Mouse (Mus musculus) neural tube, embryonic 11.5 days (tissue): ENCODE measurements around the gene Git1. TPM values are rescaled to one million over a fixed set of nuclear protein-coding genes. Genes with fewer than 3 reads are reported as not detected.

ENCODE experiments used
- ATAC-seq: fragments of 200-750 bp; cut with Nextera tagmentation; 2 replicates; pipeline ENCODE4 v1.8.0; 2017; ENCODE audit warnings: moderate number of reproducible peaks, mild to moderate bottlenecking, moderate TSS enrichment, moderate library complexity; ENCODE audit not compliant: insufficient read depth, low FRiP score, low TSS enrichment
- DNase-seq: peaks from one replicate; pipeline ENCODE4 v3.0.0-alpha.2; 2015; ENCODE audit warnings: low spot score
- H3K27ac ChIP-seq: fragments of 300-500 bp; sonication (generic); 2 replicates; pipeline ENCODE4 v1.5.1; 2014; ENCODE audit warnings: low read depth, mild to moderate bottlenecking, low read length
- H3K27me3 ChIP-seq: fragments of 300-500 bp; sonication (generic); 2 replicates; pipeline ENCODE4 v1.6.1; 2014; ENCODE audit warnings: mild to moderate bottlenecking, low read length, mixed read lengths; ENCODE audit not compliant: control insufficient read depth, insufficient read depth
- H3K36me3 ChIP-seq: fragments of 300-500 bp; sonication (generic); 2 replicates; pipeline ENCODE4 v1.6.1; 2014; ENCODE audit warnings: mild to moderate bottlenecking, low read length, moderate library complexity, mixed read lengths; ENCODE audit not compliant: control insufficient read depth, insufficient read depth
- H3K4me1 ChIP-seq: fragments of 300-500 bp; sonication (generic); 2 replicates; pipeline ENCODE4 v1.6.1; 2014; ENCODE audit warnings: low read length, mixed read lengths; ENCODE audit not compliant: control insufficient read depth, insufficient read depth
- H3K4me2 ChIP-seq: fragments of 300-500 bp; sonication (generic); 2 replicates; pipeline ENCODE4 v1.6.1; 2014; ENCODE audit warnings: low read depth, mild to moderate bottlenecking, moderate library complexity
- H3K4me3 ChIP-seq: fragments of 300-500 bp; sonication (generic); 2 replicates; pipeline ENCODE4 v1.5.1; 2014; ENCODE audit warnings: low read depth, low read length
- H3K9ac ChIP-seq: fragments of 300-500 bp; sonication (generic); 2 replicates; pipeline ENCODE4 v1.6.1; 2014; ENCODE audit warnings: mild to moderate bottlenecking, low read length
- H3K9me3 ChIP-seq: fragments of 300-500 bp; sonication (generic); 2 replicates; pipeline ENCODE4 v1.6.1; 2016; ENCODE audit warnings: low read length; ENCODE audit not compliant: control insufficient read depth
- WGBS: fragments of 180-500 bp; shearing (Covaris S2); extraction: QIAGEN DNeasy Blood & Tissue Kit; methylation state at CpG from one replicate; pipeline ENCODE4 v1.1.7; 2014; 5-methylcytosine and 5-hydroxymethylcytosine counted together
- polyA plus RNA-seq: library from polyadenylated mRNA; unstranded; fragments of >200 nt; fragmentation: Nextera tagmentation; extraction: Ambion mirVana; gene quantifications from 2 replicates; pipeline ENCODE4 v1.2.1, GENCODE M21; 2014

Gene Git1
- polyA plus RNA-seq, 1 experiment from 2014 or later = 18.7 TPM

- no peak for ATAC-seq
- H3K4me3 ChIP-seq = no peak overlapping the region
- no peak overlapping the region for H3K27ac ChIP-seq
- peaks cover 9% of the 10 kb centered on the region for H3K4me1 ChIP-seq
- H3K27me3 ChIP-seq = no peaks in the 10 kb centered on the region
- peaks cover 29% of the 10 kb centered on the region for H3K36me3 ChIP-seq
- no peak overlapping the region for H3K9ac ChIP-seq
- DNase-seq = no peak
- no peak overlapping the region for H3K4me2 ChIP-seq
- no peaks in the 10 kb centered on the region for H3K9me3 ChIP-seq
- WGBS = 93% methylated on average over 4 of the region's 4 CpGs
Measured at GRCm38 (mm10) chr11:77501971-77502370, 8.6 kb downstream of the Git1 start.

GRCm38 (mm10) chr11:77502481-77502880, 9.1 kb downstream of the Git1 start:
- no peak overlapping the region for H3K9ac ChIP-seq
- no peak for ATAC-seq
- no peak overlapping the region for H3K4me2 ChIP-seq
- DNase-seq = no peak
- no peaks in the 10 kb centered on the region for H3K27me3 ChIP-seq
- peaks cover 30% of the 10 kb centered on the region for H3K36me3 ChIP-seq
- WGBS = 88% methylated on average over 6 of the region's 6 CpGs
- peaks cover 5% of the 10 kb centered on the region for H3K4me1 ChIP-seq
- H3K27ac ChIP-seq = no peak overlapping the region
- no peaks in the 10 kb centered on the region for H3K9me3 ChIP-seq
- H3K4me3 ChIP-seq = no peak overlapping the region

- 66% methylated on average over 3 of the region's 3 CpGs for WGBS
- Histone ChIP-seq H3K4me3 (no peak overlapping the region), H3K4me1 (0 out of 2 replicates have a peak, but pooled peaks cover 2% of the 10 kb centered on the region), H3K4me2 (no peak overlapping the region), H3K27ac (no peak overlapping the region), H3K36me3 (peaks cover 30% of the 10 kb centered on the region), H3K9ac (no peak overlapping the region), H3K9me3 (no peaks in the 10 kb centered on the region), H3K27me3 (no peaks in the 10 kb centered on the region)
- ATAC-seq (no peak), DNase-seq (no peak)
Measured at GRCm38 (mm10) chr11:77503511-77503910, 10.1 kb downstream of the Git1 start.

GRCm38 (mm10) chr11:77504377-77504776, 11.0 kb downstream of the Git1 start:
- Histone ChIP-seq H3K27ac (no peak overlapping the region), H3K4me2 (no peak overlapping the region), H3K36me3 (peaks cover 27% of the 10 kb centered on the region), H3K4me1 (0 out of 2 replicates have a peak, but pooled peaks cover 2% of the 10 kb centered on the region), H3K27me3 (no peaks in the 10 kb centered on the region), H3K9ac (no peak overlapping the region), H3K9me3 (no peaks in the 10 kb centered on the region), H3K4me3 (no peak overlapping the region)
- DNase-seq (no peak), ATAC-seq (no peak)
- 95% methylated on average over 19 of the region's 19 CpGs for WGBS

GRCm38 (mm10) chr11:77505291-77505980, 12.1 kb downstream of the Git1 start:
- no peak overlapping the region for H3K9ac ChIP-seq
- WGBS = 93% methylated on average over 22 of the region's 22 CpGs
- no peaks in the 10 kb centered on the region for H3K27me3 ChIP-seq
- ATAC-seq (no peak), DNase-seq (no peak)
- peaks cover 26% of the 10 kb centered on the region for H3K36me3 ChIP-seq
- no peak overlapping the region for H3K4me3 ChIP-seq
- no peak overlapping the region for H3K4me2 ChIP-seq
- no peak overlapping the region for H3K27ac ChIP-seq
- 0 out of 2 replicates have a peak, but pooled peaks cover 2% of the 10 kb centered on the region for H3K4me1 ChIP-seq
- no peaks in the 10 kb centered on the region for H3K9me3 ChIP-seq

- Histone ChIP-seq H3K9ac (no peak overlapping the region), H3K4me3 (no peak overlapping the region), H3K4me1 (0 out of 2 replicates have a peak, but pooled peaks cover 2% of the 10 kb centered on the region), H3K4me2 (no peak overlapping the region), H3K9me3 (no peaks in the 10 kb centered on the region), H3K27ac (no peak overlapping the region), H3K27me3 (no peaks in the 10 kb centered on the region), H3K36me3 (peaks cover 26% of the 10 kb centered on the region)
- 84% methylated on average over 14 of the region's 14 CpGs for WGBS
- DNase-seq (no peak), ATAC-seq (no peak)
Measured at GRCm38 (mm10) chr11:77506273-77506672, 12.9 kb downstream of the Git1 start.

GRCm38 (mm10) chr11:77506941-77507340, 13.6 kb downstream of the Git1 start:
- Histone ChIP-seq H3K4me3 (no peak overlapping the region), H3K4me1 (0 out of 2 replicates have a peak, but pooled peaks cover 2% of the 10 kb centered on the region), H3K9ac (no peak overlapping the region), H3K9me3 (no peaks in the 10 kb centered on the region), H3K36me3 (peaks cover 26% of the 10 kb centered on the region), H3K27ac (no peak overlapping the region), H3K4me2 (no peak overlapping the region), H3K27me3 (no peaks in the 10 kb centered on the region)
- WGBS = 91% methylated on average over 6 of the region's 6 CpGs
- no peak for DNase-seq
- ATAC-seq = no peak

- H3K9ac ChIP-seq = no peak overlapping the region
- H3K4me2 ChIP-seq = no peak overlapping the region
- DNase-seq = no peak
- ATAC-seq = no peak
- no peak overlapping the region for H3K4me3 ChIP-seq
- no peak overlapping the region for H3K27ac ChIP-seq
- no peaks in the 10 kb centered on the region for H3K27me3 ChIP-seq
- 0 out of 2 replicates have a peak, but pooled peaks cover 5% of the 10 kb centered on the region for H3K4me1 ChIP-seq
- no peaks in the 10 kb centered on the region for H3K9me3 ChIP-seq
- 68% methylated on average over 4 of the region's 4 CpGs for WGBS
- H3K36me3 ChIP-seq = peaks cover 26% of the 10 kb centered on the region
Measured at GRCm38 (mm10) chr11:77507426-77507825, 14.1 kb downstream of the Git1 start.
